Comparison of ENCODE assay signal across 8 mouse cellular contexts in genomic region chr8:105288231-105288630, GRCm38 (mm10). TPM values are rescaled to one million over a fixed set of nuclear protein-coding genes. Genes with fewer than 3 reads are reported as not detected.
DNase-seq lines count a peak whose midpoint lies in the region; ATAC-seq and TF ChIP-seq lines count a peak whose summit lies in the region.

No protein-coding gene starts in this region.

- H3K9ac ChIP-seq in neural tube, embryonic 11.5 days (ENCODE audit: low read length), result peak overlapping the region; percentile 46
- peak overlapping the region; percentile 74; the same call in 1 of the 2 replicates for H3K9ac ChIP-seq in hindbrain, postnatal 0 days (replicated peaks; ENCODE audit: low read length)
- H3K9ac ChIP-seq in neural tube, embryonic 13.5 days, result peak overlapping the region; percentile 75

- TF ChIP-seq POLR2A in embryonic fibroblast, embryonic 13.5 days (IDR thresholded peaks at IDR 0.05; ENCODE audit: low read depth, low read length), result no peak

- 86% methylated on average over 5 of the region's 5 CpGs for WGBS in neural tube, embryonic 11.5 days
- WGBS in hindbrain, postnatal 0 days, result 67% methylated on average over 5 of the region's 5 CpGs
- WGBS in neural tube, embryonic 13.5 days, result 84% methylated on average over 5 of the region's 5 CpGs

- no peak for DNase-seq in neural tube, embryonic 11.5 days (ENCODE audit: low spot score)
- DNase-seq in neural tube, embryonic 10.5 days (ENCODE audit: extremely low spot score, low spot score), result no peak
- DNase-seq in hindbrain, postnatal 0 days (ENCODE audit: low spot score), result no peak
- no peak for DNase-seq in adrenal gland, adult 8-10 months
- no peak for DNase-seq in right cerebral cortex, adult 2 months (ENCODE audit: low spot score in 2 of 2)

- H3K4me3 ChIP-seq in neural tube, embryonic 11.5 days (ENCODE audit: low read depth, low read length), result peak overlapping the region; percentile 47
- H3K4me3 ChIP-seq in embryonic fibroblast, embryonic 13.5 days (ENCODE audit: insufficient read depth, low read length), result peak overlapping the region; percentile 20
- peak overlapping the region; percentile 54 for H3K4me3 ChIP-seq in hindbrain, postnatal 0 days (ENCODE audit: low read length)
- peak overlapping the region; percentile 51 for H3K4me3 ChIP-seq in neural tube, embryonic 13.5 days

- no peak overlapping the region for H3K27ac ChIP-seq in neural tube, embryonic 11.5 days (ENCODE audit: low read depth, low read length)
- no peak overlapping the region for H3K27ac ChIP-seq in embryonic fibroblast, embryonic 13.5 days (ENCODE audit: insufficient read depth, low read length)
- no peak overlapping the region for H3K27ac ChIP-seq in hindbrain, postnatal 0 days
- peak overlapping the region; percentile 91; the same call in 1 of the 2 replicates for H3K27ac ChIP-seq in neural tube, embryonic 13.5 days (replicated peaks)

- ATAC-seq in neural tube, embryonic 11.5 days (ENCODE audit: insufficient read depth, low FRiP score, low TSS enrichment), result no peak
- ATAC-seq in hindbrain, postnatal 0 days, result no peak
- no peak for ATAC-seq in neural tube, embryonic 13.5 days (ENCODE audit: low read depth)
- ATAC-seq in erythroblast, adult 5-6 weeks (replicated peaks; ENCODE audit: low FRiP score, poor library complexity, severe bottlenecking), result no peak

- peak overlapping the region; percentile 74 for H3K4me2 ChIP-seq in neural tube, embryonic 11.5 days (ENCODE audit: low read depth)
- H3K4me2 ChIP-seq in hindbrain, postnatal 0 days (ENCODE audit: low read depth, low read length), result peak overlapping the region; percentile 72
- peak overlapping the region; percentile 76 for H3K4me2 ChIP-seq in neural tube, embryonic 13.5 days

- H3K9me3 ChIP-seq in neural tube, embryonic 11.5 days (ENCODE audit: control insufficient read depth, low read length), result no peaks in the 10 kb centered on the region
- H3K9me3 ChIP-seq in hindbrain, postnatal 0 days (ENCODE audit: low read length), result no peaks in the 10 kb centered on the region
- H3K9me3 ChIP-seq in neural tube, embryonic 13.5 days, result no peaks in the 10 kb centered on the region

- TF ChIP-seq CTCF in embryonic fibroblast, embryonic 13.5 days (IDR thresholded peaks at IDR 0.05; ENCODE audit: borderline replicate concordance, insufficient read depth, low read length), result no peak
- no peak; the same call in 1 of the 2 replicates for TF ChIP-seq CTCF in hindbrain, postnatal 0 days (IDR thresholded peaks at IDR 0.05; ENCODE audit: low read depth)

- 0 out of 2 replicates have a peak, but pooled peaks cover 10% of the 10 kb centered on the region for H3K4me1 ChIP-seq in neural tube, embryonic 11.5 days (ENCODE audit: control insufficient read depth, insufficient read depth, low read length)
- no peaks in the 10 kb centered on the region for H3K4me1 ChIP-seq in embryonic fibroblast, embryonic 13.5 days (ENCODE audit: control insufficient read depth, insufficient read depth, low read length)
- H3K4me1 ChIP-seq in hindbrain, postnatal 0 days (ENCODE audit: insufficient read depth, low read length), result peaks cover 18% of the 10 kb centered on the region; the same call in 1 of the 2 replicates
- peaks cover 58% of the 10 kb centered on the region for H3K4me1 ChIP-seq in neural tube, embryonic 13.5 days (replicated peaks)

- no peaks in the 10 kb centered on the region for H3K36me3 ChIP-seq in neural tube, embryonic 11.5 days (ENCODE audit: control insufficient read depth, insufficient read depth, low read length)
- H3K36me3 ChIP-seq in hindbrain, postnatal 0 days (ENCODE audit: insufficient read depth, low read length), result no peaks in the 10 kb centered on the region
- H3K36me3 ChIP-seq in neural tube, embryonic 13.5 days, result peaks cover 21% of the 10 kb centered on the region

- peaks cover 11% of the 10 kb centered on the region for H3K27me3 ChIP-seq in neural tube, embryonic 11.5 days (ENCODE audit: control insufficient read depth, insufficient read depth, low read length)
- H3K27me3 ChIP-seq in hindbrain, postnatal 0 days (ENCODE audit: insufficient read depth, low read length), result no peaks in the 10 kb centered on the region
- H3K27me3 ChIP-seq in neural tube, embryonic 13.5 days, result peaks cover 2% of the 10 kb centered on the region; the same call in 1 of the 2 replicates

RNA-seq across cellular contexts. Expression of gene 4931428F04Rik, which starts 1.4 kb away (rescaled TPM):
- 46.1 and 50.8 TPM in 2 replicates for polyA plus RNA-seq in neural tube, embryonic 11.5 days (2014; fragmentation: Nextera tagmentation; extraction: Ambion mirVana)
- polyA plus RNA-seq in embryonic fibroblast, embryonic 13.5 days (2011; ENCODE audit: insufficient read length, low read depth, missing spikeins), result 5.2 and 6.2 TPM in 2 replicates
- 52.3 and 63.4 TPM in 2 replicates for total RNA-seq in hindbrain, postnatal 0 days (2014; rRNA removed)
- polyA plus RNA-seq in hindbrain, postnatal 0 days (2015; fragmentation: Nextera tagmentation; extraction: Ambion mirVana), result 67.3 and 82.8 TPM in 2 replicates
- polyA plus RNA-seq in neural tube, embryonic 13.5 days (2015; fragmentation: Nextera tagmentation; extraction: Ambion mirVana), result 120 and 124 TPM in 2 replicates
- total RNA-seq in erythroblast, adult 5-6 weeks (2015; ENCODE audit: low replicate concordance), result 1.0 and 3.8 TPM in 2 replicates
- 0.70 and 1.2 TPM in 2 replicates for total RNA-seq in erythroblast, adult 5-6 weeks (2017; ENCODE audit: low replicate concordance)
- 1 to 10 TPM; 2.6 to 5.0 (median 4.6) TPM for total RNA-seq in adrenal gland, adult 8-10 months (2022)

RNA-seq across cellular contexts. Expression of gene Exoc3l, which starts 7.7 kb away (rescaled TPM):
- polyA plus RNA-seq in neural tube, embryonic 11.5 days (2014; fragmentation: Nextera tagmentation; extraction: Ambion mirVana), result 12.1 and 13.9 TPM in 2 replicates
- 0.55 TPM in 1 of 2 replicates, not detected in the other for polyA plus RNA-seq in embryonic fibroblast, embryonic 13.5 days (2011; ENCODE audit: insufficient read length, low read depth, missing spikeins)
- total RNA-seq in hindbrain, postnatal 0 days (2014; rRNA removed), result 2.4 and 8.2 TPM in 2 replicates
- 5.9 and 8.0 TPM in 2 replicates for polyA plus RNA-seq in hindbrain, postnatal 0 days (2015; fragmentation: Nextera tagmentation; extraction: Ambion mirVana)
- 12.8 and 14.3 TPM in 2 replicates for polyA plus RNA-seq in neural tube, embryonic 13.5 days (2015; fragmentation: Nextera tagmentation; extraction: Ambion mirVana)
- 0.38 and 5.9 TPM in 2 replicates for total RNA-seq in erythroblast, adult 5-6 weeks (2015; ENCODE audit: low replicate concordance)
- total RNA-seq in erythroblast, adult 5-6 weeks (2017; ENCODE audit: low replicate concordance), result 15.0 and 26.8 TPM in 2 replicates
- 10 to 100 TPM; 20.0 to 57.6 (median 36.8) TPM for total RNA-seq in adrenal gland, adult 8-10 months (2022)

RNA-seq across cellular contexts. Expression of gene E2f4, which starts 9.2 kb away (rescaled TPM):
- 103 and 107 TPM in 2 replicates for polyA plus RNA-seq in neural tube, embryonic 11.5 days (2014; fragmentation: Nextera tagmentation; extraction: Ambion mirVana)
- 42.6 and 43.9 TPM in 2 replicates for polyA plus RNA-seq in embryonic fibroblast, embryonic 13.5 days (2011; ENCODE audit: insufficient read length, low read depth, missing spikeins)
- 39.2 and 44.8 TPM in 2 replicates for total RNA-seq in hindbrain, postnatal 0 days (2014; rRNA removed)
- polyA plus RNA-seq in hindbrain, postnatal 0 days (2015; fragmentation: Nextera tagmentation; extraction: Ambion mirVana), result 25.6 and 28.3 TPM in 2 replicates
- 49.3 and 51.8 TPM in 2 replicates for polyA plus RNA-seq in neural tube, embryonic 13.5 days (2015; fragmentation: Nextera tagmentation; extraction: Ambion mirVana)
- total RNA-seq in erythroblast, adult 5-6 weeks (2015; ENCODE audit: low replicate concordance), result 289 and 294 TPM in 2 replicates
- 120 and 129 TPM in 2 replicates for total RNA-seq in erythroblast, adult 5-6 weeks (2017; ENCODE audit: low replicate concordance)
- total RNA-seq in adrenal gland, adult 8-10 months (2022), result 10 to 100 TPM; 39.5 to 53.6 (median 42.0) TPM

RNA-seq across cellular contexts. Expression of gene Nol3, which starts 12.3 kb away (rescaled TPM):
- polyA plus RNA-seq in neural tube, embryonic 11.5 days (2014; fragmentation: Nextera tagmentation; extraction: Ambion mirVana), result 2.7 and 3.5 TPM in 2 replicates
- polyA plus RNA-seq in embryonic fibroblast, embryonic 13.5 days (2011; ENCODE audit: insufficient read length, low read depth, missing spikeins), result 3.0 and 3.4 TPM in 2 replicates
- total RNA-seq in hindbrain, postnatal 0 days (2014; rRNA removed), result 2.1 and 2.6 TPM in 2 replicates
- 6.6 and 6.9 TPM in 2 replicates for polyA plus RNA-seq in hindbrain, postnatal 0 days (2015; fragmentation: Nextera tagmentation; extraction: Ambion mirVana)
- 5.3 and 6.9 TPM in 2 replicates for polyA plus RNA-seq in neural tube, embryonic 13.5 days (2015; fragmentation: Nextera tagmentation; extraction: Ambion mirVana)
- total RNA-seq in erythroblast, adult 5-6 weeks (2015; ENCODE audit: low replicate concordance), result not detected in 2 replicates
- not detected in 2 replicates for total RNA-seq in erythroblast, adult 5-6 weeks (2017; ENCODE audit: low replicate concordance)
- total RNA-seq in adrenal gland, adult 8-10 months (2022), result 10 to 100 TPM in 1 of 4 experiments, 1 to 10 TPM in 3; 5.5 to 11.7 (median 6.5) TPM

RNA-seq across cellular contexts. Expression of gene Elmo3, which starts 17.2 kb away (rescaled TPM):
- 1.0 and 1.9 TPM in 2 replicates for polyA plus RNA-seq in neural tube, embryonic 11.5 days (2014; fragmentation: Nextera tagmentation; extraction: Ambion mirVana)
- polyA plus RNA-seq in embryonic fibroblast, embryonic 13.5 days (2011; ENCODE audit: insufficient read length, low read depth, missing spikeins), result 1.6 and 2.5 TPM in 2 replicates
- total RNA-seq in hindbrain, postnatal 0 days (2014; rRNA removed), result 1.2 and 1.5 TPM in 2 replicates
- 1.6 and 1.7 TPM in 2 replicates for polyA plus RNA-seq in hindbrain, postnatal 0 days (2015; fragmentation: Nextera tagmentation; extraction: Ambion mirVana)
- 0.92 and 1.4 TPM in 2 replicates for polyA plus RNA-seq in neural tube, embryonic 13.5 days (2015; fragmentation: Nextera tagmentation; extraction: Ambion mirVana)
- 13.8 and 17.3 TPM in 2 replicates for total RNA-seq in erythroblast, adult 5-6 weeks (2015; ENCODE audit: low replicate concordance)
- total RNA-seq in erythroblast, adult 5-6 weeks (2017; ENCODE audit: low replicate concordance), result 22.1 and 30.7 TPM in 2 replicates
- total RNA-seq in adrenal gland, adult 8-10 months (2022), result 10 to 100 TPM in 2 of 4 experiments, 1 to 10 TPM in 2; 7.0 to 14.0 (median 9.3) TPM
